Mouse (Mus musculus): ENCODE results near the gene Tmem120b.

The Tmem120b gene

DNA sequence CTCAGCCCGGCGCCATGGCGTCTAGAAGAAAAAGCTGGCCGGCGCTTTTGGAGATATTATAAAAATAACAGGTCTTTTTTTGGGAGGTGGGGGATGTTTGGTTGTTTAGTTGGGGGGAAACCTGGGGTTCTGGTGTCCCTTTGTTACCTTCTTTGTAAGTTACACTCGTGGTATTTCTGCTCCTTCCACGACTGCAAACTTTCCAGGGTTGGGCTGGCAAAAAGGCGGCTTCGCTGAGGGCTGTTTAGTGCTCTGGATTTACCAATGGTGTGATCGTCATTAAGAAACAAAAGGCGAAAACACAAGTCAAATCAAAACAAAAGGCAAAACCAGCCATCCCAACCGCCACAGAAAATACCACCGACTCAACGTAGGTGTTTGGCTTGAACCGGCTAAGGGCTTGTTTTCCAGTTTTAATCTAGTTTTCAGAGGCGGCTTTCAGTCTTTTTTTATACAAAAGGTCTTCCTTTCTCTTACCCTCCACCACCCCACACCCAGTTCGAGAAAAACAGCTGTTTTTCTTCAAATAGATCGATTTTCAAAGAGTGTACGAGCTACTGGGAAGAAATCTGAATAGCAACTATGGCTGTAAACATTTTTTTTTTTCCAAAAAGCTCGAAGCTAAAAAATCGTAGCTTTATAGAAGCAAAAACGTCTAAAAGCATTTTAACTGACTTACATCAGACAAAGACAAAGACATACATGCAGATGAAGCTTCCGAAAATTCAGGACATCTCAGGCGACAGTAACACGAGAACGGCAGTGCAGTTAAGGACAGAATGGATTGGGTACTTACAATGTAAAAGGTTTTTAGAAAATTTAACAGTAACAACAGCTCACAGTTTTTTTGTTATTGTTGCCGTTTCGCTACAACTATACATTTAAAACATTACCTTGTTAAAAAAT is 71.8 kb downstream of the Tmem120b start:
- DNase-seq (ENCODE audit: low spot score in 2 of 2), result no peak

DNA sequence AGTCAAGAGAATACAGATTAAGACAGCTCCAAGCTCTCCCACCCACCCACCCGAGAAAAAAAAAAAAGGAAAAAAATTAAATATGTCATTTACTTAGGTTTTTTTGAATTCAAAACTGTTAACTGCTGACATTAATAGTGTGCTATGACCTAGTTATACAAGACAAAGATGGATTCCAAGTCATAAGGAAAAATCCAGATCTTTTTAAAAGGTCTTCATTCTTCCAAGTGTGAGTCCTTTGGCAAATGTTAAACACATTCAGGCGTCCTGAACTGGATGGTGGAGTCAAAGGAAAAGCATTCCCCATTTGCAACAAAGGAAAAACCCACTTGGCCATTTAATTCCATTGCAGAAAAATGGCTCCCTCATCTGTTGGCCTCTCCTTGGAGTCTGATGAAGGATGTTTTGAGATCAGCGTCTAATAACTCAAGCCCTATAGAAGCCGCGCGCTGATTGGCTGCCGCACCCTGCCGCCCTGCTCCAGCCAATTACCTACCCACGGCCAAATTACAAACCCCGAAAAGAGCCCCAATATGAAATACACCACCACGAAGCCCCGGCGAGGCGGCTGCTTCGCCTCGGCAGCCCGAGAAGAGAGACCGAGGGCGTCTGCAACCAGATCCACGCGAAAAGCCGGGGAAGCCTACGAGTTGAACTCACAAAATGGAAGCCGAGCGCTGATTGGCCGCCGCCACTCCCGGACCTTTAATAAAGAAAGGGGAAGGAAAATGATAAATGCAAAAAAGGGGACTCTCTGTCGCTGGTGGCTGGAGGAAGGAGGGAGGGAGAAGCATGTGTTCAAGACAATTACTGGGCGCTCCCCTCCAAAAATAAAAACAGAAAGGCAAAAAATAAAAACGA is 72.7 kb downstream of the Tmem120b start:
- DNase-seq (ENCODE audit: low spot score in 2 of 2), result peak; percentile 80

DNA sequence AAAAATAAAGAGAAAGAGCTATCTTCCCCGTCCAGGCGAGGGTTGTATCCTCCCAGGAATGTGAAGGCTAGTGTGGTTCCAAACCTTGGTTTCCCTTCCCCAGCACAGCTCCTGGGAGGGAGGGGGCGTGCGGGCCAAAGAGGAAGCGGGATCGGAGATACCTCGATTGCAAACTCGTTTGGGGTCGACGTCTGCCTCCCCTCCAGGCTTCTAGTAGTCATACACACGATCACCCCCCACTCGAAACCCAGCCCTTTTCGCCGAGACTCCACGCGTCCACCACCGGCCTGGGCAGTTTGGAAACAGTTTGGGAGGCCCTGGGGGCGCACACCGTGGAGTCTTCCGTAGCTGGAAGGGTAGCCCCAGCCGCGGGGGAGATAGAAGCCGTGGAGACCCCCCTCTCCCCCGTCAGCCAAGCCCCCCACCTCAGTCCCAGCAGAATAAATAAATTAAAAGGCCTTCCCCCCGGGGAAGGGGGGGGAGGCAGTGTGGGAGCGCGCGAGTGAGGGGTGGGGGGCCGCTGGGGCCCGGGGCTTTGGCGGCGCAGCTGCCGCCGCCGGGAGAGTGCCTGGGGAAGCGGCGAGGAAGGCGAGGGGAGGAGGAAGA is 73.4 kb downstream of the Tmem120b start:
- DNase-seq (ENCODE audit: low spot score in 2 of 2), result peak; percentile 54 to 72

DNA sequence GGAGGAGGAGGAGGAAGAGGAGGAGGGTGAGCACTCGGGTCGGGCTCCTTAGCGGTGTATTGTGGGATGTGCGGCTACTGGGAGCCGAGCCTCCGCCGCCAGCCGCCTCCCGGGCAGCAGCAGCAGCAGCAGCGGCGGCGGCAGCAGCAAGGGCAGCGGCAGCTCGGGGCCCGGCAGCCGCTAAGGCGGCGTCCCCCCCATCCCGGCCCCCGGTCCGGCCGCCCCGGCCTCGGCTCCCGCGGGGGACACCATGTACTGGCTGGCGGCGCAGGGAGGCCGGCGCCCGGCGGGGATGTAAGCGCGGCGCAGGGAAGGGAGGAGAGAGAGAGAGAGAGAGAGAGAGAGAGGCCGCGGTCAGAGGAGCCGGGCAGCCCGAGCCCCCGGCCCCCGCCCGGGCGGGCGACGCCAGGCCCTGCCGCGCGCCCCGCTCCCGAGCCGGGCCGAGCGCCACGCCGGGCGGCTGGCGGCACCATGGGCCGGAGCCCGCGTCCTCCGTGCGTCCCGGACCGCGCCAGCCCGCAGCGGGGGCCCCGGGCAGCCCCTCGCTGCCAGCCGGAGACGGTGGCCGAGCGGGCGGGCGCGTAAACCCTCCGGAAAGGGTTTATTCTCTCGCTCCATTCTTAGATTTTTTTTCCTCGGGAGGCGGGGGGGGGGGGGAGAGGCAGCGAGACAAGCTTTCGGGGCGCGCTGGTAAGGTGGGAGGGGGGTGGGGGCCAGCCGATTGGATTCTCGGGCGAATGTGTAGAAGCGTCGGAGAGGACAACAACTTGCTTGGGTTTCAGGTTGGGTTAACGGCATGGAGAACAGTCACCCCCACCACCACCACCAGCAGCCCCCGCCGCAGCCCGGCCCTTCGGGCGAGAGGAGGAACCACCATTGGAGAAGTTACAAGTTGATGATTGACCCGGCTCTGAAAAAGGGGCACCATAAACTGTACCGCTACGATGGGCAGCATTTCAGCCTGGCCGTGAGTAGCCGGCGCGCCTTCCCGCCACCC is 74.2 kb downstream of the Tmem120b start, which contains the start of gene Setd1b:
TSS of gene Setd1b (plus strand) at position 33 of the 997 bp plus-strand sequence.
- DNase-seq (ENCODE audit: low spot score in 2 of 2), result peak in 1 of 2 experiments; percentile 64

DNA sequence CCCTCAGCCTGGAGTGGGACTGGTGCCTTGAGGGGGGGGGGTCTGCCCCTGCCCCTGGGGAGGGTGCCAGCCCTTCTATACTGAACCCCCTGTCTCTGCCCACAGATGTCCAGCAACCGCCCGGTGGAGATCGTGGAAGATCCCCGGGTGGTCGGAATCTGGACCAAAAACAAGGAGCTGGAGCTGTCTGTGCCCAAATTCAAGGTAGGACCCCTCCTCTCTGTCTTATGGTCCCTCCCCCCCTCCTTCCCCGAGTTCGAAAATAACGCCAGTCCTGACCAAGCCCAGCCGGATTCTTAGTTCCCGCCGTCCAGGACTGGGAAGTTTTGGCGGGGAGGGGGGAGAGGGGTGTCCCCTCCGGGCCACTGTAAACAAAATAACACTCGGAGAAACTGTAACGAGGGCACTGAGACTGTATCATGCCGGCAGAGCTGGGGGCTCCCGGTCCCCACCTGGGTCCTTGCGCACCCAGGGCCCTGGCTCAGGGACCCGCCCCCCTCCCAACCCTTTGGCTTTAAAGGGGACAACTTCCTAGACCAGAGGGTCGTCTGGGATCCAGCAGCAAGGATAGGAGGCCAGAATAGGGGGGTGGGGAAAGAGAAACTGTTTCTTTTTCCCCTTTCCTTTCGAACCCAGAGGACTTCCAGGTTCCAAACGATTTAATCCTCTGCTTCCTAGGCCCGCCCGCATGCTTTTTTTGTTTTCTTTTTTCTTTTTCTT is 75.2 kb downstream of the Tmem120b start:
- no peak for DNase-seq (ENCODE audit: low spot score in 2 of 2)

DNA sequence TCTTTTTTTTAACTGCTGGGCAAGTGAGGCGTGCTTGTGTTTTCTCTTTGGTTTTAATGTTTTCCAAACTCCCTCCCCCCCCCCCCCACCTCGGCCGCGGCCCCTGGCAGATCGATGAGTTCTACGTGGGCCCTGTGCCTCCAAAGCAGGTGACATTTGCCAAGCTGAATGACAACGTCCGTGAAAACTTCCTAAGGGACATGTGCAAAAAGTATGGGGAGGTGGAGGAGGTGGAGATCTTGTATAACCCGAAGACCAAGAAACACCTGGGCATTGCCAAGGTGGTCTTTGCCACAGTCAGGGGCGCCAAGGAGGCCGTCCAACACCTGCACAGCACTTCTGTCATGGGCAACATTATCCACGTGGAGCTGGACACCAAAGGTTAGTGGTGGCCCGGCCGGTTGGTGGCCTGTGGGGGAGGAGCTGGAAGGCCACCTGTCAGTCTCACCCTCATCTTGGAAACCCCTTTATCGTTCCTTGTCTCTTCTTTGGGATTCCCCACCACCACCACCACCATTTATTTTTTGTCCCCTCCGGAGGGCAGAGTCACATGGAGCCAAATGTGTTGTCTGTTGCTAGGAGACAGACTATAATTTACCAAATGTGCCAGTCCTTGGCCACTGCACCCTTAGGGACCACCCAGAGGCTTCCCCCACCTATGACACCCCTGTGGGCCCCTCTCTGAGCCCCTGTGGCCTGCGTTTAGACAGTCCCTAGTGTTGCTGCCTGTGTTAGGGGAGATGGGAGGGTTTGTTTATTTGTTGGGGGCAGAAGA is 75.9 kb downstream of the Tmem120b start:
- DNase-seq (ENCODE audit: low spot score in 2 of 2), result no peak

DNA sequence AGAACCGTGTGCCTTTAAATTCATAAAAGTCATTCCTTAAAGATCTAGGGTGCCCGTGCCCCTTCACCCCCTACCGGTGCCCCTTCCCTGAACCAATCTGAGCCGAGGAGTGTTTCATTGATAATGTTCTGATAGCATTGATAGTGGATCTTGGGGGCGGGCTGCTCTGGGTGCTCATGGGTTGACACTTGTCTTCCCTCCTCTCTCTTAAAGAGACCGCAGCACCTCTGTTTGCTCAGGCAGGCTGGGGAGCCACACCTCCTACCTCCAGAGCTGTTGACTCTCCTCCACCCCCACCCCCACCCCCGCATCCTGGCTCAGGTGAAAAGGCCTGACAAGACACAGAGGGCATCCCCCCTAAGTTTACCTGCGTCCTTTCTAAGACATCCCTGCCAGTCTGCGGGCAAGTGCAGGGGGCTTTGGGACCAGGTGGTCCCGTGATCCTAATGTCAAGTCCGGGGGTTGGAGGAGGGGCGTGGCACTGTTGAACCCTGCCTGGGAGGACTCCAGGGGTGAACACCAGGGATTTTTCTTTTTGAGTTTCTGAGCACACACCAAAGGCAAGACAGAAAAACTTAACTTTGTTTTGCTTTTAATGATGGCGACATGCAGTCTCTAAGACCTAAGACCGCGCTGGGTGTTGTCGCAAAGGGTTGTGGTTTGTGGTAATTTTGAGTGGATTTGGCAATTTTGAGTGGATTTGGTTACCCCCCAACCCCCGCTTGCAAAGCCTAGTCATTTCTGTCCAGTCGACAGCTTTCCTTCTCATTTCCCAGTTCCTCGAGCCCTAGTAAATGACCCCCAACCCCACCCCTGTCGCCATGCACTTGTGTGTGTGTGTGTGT is 76.8 kb downstream of the Tmem120b start:
- DNase-seq (ENCODE audit: low spot score in 2 of 2), result no peak

DNA sequence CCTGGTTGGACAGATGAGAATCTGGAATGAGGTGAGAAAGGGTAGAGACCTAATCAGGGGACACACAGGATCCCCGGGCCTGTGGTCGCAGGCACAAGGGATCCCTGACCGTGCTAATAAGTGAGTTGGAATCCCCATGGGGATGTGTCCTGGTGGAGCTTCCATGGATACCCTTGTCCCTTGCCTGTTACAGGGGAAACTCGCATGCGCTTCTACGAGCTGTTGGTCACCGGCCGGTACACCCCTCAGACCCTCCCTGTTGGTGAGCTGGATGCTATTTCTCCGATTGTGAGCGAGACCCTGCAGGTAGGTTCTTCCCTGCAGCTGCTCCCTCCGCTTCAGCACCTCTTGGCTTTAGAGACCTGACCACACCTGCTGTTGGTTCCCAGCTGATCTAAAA is 78.1 kb downstream of the Tmem120b start:
- DNase-seq (ENCODE audit: low spot score in 2 of 2), result no peak

DNA sequence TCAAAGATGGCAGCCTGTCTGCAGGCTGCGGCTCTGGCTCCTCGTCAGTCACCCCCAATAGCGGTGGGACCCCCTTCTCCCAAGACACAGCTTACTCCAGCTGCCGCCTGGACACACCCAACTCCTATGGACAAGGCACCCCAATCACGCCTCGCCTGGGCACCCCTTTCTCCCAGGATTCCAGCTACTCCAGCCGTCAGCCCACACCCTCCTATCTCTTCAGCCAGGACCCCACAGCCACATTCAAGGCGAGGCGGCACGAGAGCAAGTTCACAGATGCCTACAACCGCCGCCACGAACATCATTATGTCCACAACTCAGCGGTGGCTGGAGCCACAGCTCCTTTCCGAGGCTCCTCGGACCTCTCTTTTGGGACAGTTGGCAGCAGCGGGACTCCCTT is 79.4 kb downstream of the Tmem120b start:
- DNase-seq (ENCODE audit: low spot score in 2 of 2), result no peak

DNA sequence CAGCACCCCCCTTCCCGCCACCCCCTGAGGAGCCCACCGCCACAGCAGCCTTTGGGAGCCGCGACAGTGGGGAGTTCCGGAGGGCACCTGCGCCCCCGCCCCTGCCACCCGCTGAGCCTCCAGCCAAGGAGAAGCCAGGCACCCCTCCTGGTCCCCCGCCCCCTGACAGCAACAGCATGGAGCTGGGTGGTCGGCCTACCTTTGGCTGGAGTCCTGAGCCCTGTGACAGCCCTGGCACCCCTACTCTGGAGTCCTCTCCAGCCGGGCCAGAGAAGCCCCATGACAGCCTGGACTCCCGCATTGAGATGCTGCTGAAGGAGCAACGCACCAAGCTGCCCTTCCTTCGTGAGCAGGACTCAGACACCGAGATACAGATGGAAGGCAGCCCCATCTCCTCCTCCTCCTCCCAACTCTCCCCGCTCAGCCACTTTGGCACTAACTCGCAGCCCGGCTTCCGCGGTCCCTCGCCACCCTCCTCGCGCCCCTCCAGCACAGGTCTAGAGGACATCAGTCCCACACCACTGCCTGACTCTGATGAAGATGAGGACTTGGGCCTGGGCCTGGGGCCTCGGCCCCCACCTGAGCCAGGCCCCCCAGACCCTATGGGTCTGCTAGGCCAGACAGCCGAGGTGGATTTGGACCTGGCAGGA is 80.0 kb downstream of the Tmem120b start:
- no peak for DNase-seq (ENCODE audit: low spot score in 2 of 2)

DNA sequence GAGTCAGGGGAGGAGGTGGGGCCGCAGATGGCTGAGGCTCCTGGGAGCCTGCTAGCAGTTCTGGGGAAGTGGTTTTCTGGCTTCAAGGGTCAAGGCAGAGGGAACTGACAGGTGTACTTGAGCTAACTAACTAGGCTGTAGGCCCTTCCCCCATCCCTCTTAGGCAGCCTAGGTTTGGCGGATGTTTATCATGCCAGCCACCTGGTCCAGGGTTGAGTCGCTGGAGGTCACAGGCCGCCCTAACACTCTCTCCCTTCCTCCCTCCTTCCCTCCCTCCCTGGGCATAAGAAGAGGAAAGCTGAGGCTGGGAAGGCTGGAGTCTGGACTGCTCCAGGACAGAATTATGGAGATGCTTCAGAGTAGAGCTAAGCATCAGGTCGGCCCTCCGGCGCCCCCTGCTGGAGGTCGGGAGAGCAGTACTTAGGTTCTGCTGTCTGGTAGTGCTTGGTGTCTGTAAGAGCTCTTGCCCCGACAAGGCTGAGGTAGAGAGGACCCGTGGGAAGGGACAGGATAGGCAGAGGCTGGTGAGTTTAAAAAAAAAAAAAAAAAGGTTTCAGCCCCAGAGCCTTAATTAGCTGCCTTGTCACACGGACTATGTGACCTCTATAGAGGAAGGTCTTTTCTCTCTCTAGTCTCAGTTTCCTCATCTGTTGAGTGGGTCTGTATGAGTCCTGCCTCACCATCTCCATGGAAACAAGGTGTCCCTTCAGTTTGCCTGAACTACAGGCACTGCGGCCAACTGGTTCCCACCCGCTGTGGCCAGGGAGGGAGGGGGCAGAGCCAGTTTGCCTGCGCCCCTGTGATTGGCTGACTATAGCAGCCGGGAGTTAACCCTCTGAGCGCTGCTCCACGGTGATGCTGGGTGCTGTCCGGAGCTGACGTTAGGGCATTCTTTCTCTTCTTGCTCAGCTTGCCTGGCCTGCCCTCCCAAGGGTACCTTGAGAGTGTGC is 81.5 kb downstream of the Tmem120b start:
- DNase-seq (ENCODE audit: low spot score in 2 of 2), result peak; percentile 84 to 92

DNA sequence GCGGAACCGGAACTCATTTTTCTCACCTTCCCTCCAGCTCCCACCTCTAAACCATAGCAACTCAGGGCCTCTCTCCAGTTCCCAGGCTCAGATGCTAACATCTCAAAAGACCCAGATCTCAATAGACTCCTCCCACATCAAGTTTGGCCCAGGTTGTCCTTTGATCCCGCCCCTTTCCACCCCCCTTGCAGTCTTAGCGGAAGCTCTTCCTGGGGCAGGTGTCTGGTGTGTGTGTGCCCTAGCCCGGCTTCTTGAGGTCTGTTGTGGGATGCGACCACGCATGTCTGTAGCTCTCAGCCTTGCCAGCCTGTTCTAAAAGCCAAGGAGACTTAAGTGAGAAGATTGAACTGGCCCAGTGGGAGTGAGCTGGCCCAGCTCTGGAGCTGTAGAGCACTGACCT is 82.4 kb downstream of the Tmem120b start:
- peak; percentile 83 to 90 for DNase-seq (ENCODE audit: low spot score in 2 of 2)

DNA sequence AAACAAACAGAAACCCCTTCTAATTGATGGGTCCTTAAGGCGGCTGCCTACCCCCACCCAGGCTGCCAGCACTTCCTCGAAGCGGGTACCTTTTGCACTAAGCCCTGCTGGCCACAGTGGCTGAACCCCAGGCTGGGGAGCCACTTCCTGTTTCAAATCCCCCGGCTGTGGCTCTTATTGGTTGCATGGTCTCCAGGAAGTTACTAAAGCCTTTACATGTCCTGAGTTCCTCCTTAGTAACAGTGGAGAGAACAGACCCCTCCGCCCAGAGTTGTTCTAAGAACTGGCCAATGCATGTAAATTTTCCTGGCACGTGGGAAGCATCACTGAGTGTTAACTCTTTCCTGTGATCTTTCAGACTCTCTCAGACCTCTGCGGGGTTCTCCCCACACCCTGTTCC is 82.9 kb downstream of the Tmem120b start:
- peak; percentile 70 to 75 for DNase-seq (ENCODE audit: low spot score in 2 of 2)

DNA sequence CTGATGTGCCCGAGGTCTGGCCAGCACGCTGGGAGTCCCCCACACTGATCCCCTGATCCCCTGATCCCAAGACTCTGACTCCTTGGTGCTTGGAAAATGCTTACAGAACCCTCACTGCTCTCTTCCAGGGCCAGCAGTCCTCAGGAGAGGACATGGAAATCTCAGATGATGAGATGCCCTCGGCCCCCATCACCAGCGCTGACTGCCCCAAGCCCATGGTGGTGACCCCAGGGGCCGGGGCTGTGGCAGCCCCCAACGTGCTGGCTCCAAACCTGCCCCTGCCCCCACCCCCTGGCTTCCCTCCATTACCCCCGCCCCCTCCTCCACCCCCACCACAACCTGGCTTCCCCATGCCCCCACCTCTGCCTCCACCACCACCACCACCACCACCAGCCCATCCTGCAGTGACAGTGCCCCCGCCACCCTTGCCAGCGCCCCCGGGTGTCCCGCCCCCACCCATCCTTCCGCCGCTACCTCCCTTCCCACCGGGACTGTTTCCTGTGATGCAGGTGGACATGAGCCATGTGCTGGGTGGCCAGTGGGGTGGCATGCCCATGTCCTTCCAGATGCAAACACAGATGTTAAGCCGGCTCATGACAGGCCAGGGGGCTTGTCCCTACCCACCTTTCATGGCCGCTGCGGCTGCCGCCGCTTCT is 83.6 kb downstream of the Tmem120b start:
- no peak for DNase-seq (ENCODE audit: low spot score in 2 of 2)

DNA sequence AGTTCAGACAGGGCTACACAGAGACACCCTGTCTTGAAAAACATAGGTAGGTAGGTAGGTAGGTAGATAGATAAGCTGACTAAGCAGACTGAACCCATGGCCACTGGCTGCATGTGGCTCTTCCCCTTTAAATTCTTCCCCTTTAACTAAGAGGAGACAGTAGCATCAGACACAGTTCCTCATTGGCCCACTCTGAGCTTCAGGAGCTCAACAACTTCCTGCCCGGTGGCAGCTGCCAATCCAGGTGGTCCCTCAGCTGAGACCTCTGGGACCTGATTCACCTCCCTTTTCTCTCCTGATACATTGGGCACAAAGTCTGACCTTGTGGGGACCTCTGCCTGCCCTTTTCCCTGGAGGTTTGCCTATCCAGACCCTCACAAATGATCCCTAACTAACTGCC is 84.7 kb downstream of the Tmem120b start:
- DNase-seq (ENCODE audit: low spot score in 2 of 2), result peak; percentile 53 to 61

DNA sequence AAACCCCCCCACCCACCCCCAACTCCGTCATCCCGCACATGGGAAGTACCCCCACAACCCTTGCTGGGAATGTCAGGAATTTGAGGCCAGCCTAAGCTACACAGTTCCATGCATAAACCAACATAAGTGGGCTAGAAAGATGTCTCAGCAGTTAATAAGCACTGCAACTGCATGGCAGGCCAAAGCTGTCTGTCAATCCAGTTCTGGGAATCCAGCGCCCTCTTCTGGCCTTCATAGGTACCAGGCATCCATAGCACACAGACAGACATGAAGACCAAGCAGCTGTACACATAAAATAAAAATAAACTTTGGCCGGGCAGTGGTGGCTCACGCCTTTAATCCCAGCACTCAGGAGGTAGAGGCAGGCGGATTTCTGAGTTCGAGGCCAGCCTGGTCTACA is 87.2 kb downstream of the Tmem120b start:
- peak; percentile 70 to 77 for DNase-seq (ENCODE audit: low spot score in 2 of 2)
